Mouse (Mus musculus) ES-E14 (cell line): ENCODE measurements around the gene Wasf2.

Source experiments
- CHD2 ChIP-seq: IDR thresholded peaks from 2 replicates; pipeline ENCODE4 v1.6.1; 2014; ENCODE audit warnings: mild to moderate bottlenecking, low read depth, low read length, inconsistent platforms
- HCFC1 ChIP-seq: IDR thresholded peaks from 2 replicates; pipeline ENCODE4 v1.6.1; 2012; ENCODE audit warnings: low read length, inconsistent platforms, borderline replicate concordance; ENCODE audit not compliant: insufficient read depth
- ZNF384 ChIP-seq: IDR thresholded peaks from 2 replicates; pipeline ENCODE4 v1.6.1; 2012; ENCODE audit warnings: low read depth, low read length, inconsistent platforms

DNA sequence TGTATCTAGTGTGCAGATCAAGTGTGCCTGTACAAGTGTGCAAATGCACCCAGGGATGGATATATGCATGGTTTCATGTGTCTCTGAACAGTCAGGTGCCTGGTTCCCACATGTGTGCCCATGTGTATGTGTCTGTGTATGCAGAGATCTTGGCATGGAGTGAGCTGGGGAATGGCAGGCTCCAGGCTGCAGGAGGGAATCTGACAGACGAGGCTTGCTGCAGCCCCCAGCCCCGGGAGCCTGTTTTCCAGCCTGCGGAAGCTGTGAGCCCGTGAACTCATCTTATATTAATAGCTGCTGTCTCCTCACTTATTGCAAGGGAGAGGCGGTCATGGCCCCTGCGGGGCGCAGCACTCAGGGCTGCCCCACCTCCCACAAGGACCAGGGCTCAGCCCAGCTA lies 74.1 kb downstream of the Wasf2 start:
- TF ChIP-seq HCFC1 (no peak), CHD2 (no peak), ZNF384 (no peak)
